Mouse (Mus musculus) lung, adult 2 months (tissue): Measurements from ENCODE around the gene Pex3.

Experiments
- CTCF ChIP-seq: fragments of 200-500 bp; IDR thresholded peaks from 2 replicates; pipeline ENCODE4 v1.5.1; 2011; ENCODE audit warnings: mild to moderate bottlenecking, low read length, control low read depth; ENCODE audit not compliant: insufficient read depth
- POLR2A ChIP-seq: fragments of 200-500 bp; IDR thresholded peaks from 2 replicates; pipeline ENCODE4 v1.6.1; 2011; ENCODE audit warnings: low read depth, mild to moderate bottlenecking, control low read depth, low read length, borderline replicate concordance; ENCODE audit errors: extremely low read depth

DNA sequence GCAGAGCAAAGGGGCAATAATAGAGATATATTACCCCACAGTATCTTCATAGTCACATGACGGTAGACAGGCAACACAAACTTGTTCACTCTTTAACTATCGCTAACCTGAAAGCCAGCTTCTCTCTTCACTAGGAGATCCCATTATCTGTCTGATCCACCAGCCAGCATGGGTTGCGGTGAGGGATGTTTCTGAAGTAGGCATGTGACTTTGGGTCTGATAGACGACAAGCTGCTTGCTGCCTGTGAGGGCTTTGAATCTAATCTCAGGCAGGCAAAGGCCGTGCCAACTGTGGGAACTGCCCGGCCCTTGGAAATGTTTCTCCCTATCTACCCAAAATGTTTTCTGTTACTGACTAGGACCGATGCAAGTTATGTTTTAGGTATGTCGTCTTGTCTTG is 50.6 kb downstream of the Pex3 start:
- TF ChIP-seq CTCF (no peak), POLR2A (no peak)
